Comparison of ENCODE assay signal across 12 mouse cellular contexts in the genomic region with DNA sequence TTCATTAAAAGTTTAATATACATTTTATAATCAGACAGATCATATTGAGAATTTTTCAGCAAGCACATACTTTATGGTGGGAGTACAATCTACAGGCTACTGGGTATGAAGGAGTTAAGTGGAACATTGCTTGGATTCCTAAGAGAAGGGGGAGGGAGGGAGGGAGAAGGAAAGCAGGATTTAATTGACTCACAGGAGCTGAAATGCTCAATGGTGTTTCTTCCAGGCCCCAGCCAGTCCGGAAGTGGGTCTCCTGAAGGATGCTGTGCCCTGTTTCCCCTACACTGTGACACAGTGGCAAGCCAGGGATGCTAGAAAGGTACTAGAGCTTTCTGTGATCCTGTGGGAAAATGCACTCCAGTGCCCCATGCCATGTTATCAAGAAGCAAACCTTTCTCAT.
A peak's percentile ranks its signal among the peaks of the same experiment; 100 is the strongest.
DNase-seq lines count a peak whose midpoint lies in the region; ATAC-seq lines count a peak whose summit lies in the region.
"Had no signal": no experiment of that assay in that cellular context is flagged by ENCODE, and none has a peak within 500 bp of the region (broad histone marks: within the 10 kb centered on the region; RNA-seq: fewer than 3 reads in every experiment).

No protein-coding gene starts in this region.

- H3K36me3 ChIP-seq in hindbrain, embryonic 11.5 days (ENCODE audit: control insufficient read depth, insufficient read depth, low read length) = no peaks in the 10 kb centered on the region
- H3K36me3 ChIP-seq in hindbrain, embryonic 13.5 days = no peaks in the 10 kb centered on the region
- no peaks in the 10 kb centered on the region for H3K36me3 ChIP-seq in midbrain, embryonic 12.5 days
- H3K36me3 ChIP-seq in midbrain, embryonic 16.5 days (ENCODE audit: control insufficient read depth, insufficient read depth, low read length) = no peaks in the 10 kb centered on the region
- H3K36me3 ChIP-seq in forebrain, embryonic 15.5 days = no peaks in the 10 kb centered on the region
- H3K36me3 ChIP-seq: G1E had no signal

- H3K4me3 ChIP-seq in hindbrain, embryonic 11.5 days (ENCODE audit: low read depth, low read length) = no peak overlapping the region
- H3K4me3 ChIP-seq in hindbrain, embryonic 13.5 days = no peak overlapping the region
- no peak overlapping the region for H3K4me3 ChIP-seq in midbrain, embryonic 12.5 days
- H3K4me3 ChIP-seq in midbrain, embryonic 16.5 days (ENCODE audit: low read depth, low read length) = no peak overlapping the region
- H3K4me3 ChIP-seq in forebrain, embryonic 15.5 days = no peak overlapping the region

- peak; percentile 29 for DNase-seq in hindbrain, embryonic 11.5 days (ENCODE audit: low spot score)
- peak; percentile 53 for DNase-seq in retina, postnatal 1 day
- no peak for DNase-seq in lung, adult 18-20 months
- no peak for DNase-seq in right cerebral cortex, postnatal 25 days
- DNase-seq: B cell, adult 2 months; cerebellum, postnatal 14 days; lung, adult 2 months had no signal

- 6% methylated on average over 1 of the region's 1 CpGs for WGBS in hindbrain, embryonic 11.5 days
- 0% methylated on average over 1 of the region's 1 CpGs for WGBS in hindbrain, embryonic 13.5 days
- WGBS in midbrain, embryonic 12.5 days = 0% methylated on average over 1 of the region's 1 CpGs
- WGBS in midbrain, embryonic 16.5 days = 0% methylated on average over 1 of the region's 1 CpGs
- 3% methylated on average over 1 of the region's 1 CpGs for WGBS in forebrain, embryonic 15.5 days

- ATAC-seq in hindbrain, embryonic 11.5 days (ENCODE audit: low FRiP score) = no peak
- no peak for ATAC-seq in hindbrain, embryonic 13.5 days (ENCODE audit: low FRiP score)
- peak; percentile 67 for ATAC-seq in midbrain, embryonic 12.5 days (ENCODE audit: low FRiP score, low read depth)
- no peak for ATAC-seq in midbrain, embryonic 16.5 days
- 0 out of 2 replicates have a peak, but pooled peaks have one; percentile 53 for ATAC-seq in forebrain, embryonic 15.5 days (replicated peaks)

- H3K9ac ChIP-seq in hindbrain, embryonic 11.5 days (ENCODE audit: low read depth, low read length) = no peak overlapping the region
- no peak overlapping the region for H3K9ac ChIP-seq in hindbrain, embryonic 13.5 days
- no peak overlapping the region for H3K9ac ChIP-seq in midbrain, embryonic 12.5 days (replicated peaks)
- no peak overlapping the region for H3K9ac ChIP-seq in midbrain, embryonic 16.5 days (ENCODE audit: low read depth, low read length)
- no peak overlapping the region for H3K9ac ChIP-seq in forebrain, embryonic 15.5 days (replicated peaks)

- H3K27me3 ChIP-seq in hindbrain, embryonic 11.5 days (ENCODE audit: control insufficient read depth, insufficient read depth, low read length) = no peaks in the 10 kb centered on the region
- H3K27me3 ChIP-seq in hindbrain, embryonic 13.5 days = no peaks in the 10 kb centered on the region
- H3K27me3 ChIP-seq in midbrain, embryonic 12.5 days = no peaks in the 10 kb centered on the region
- H3K27me3 ChIP-seq in midbrain, embryonic 16.5 days (ENCODE audit: control insufficient read depth, insufficient read depth, low read depth, low read length) = no peaks in the 10 kb centered on the region
- H3K27me3 ChIP-seq in forebrain, embryonic 15.5 days = no peaks in the 10 kb centered on the region

- no peaks in the 10 kb centered on the region for H3K4me1 ChIP-seq in hindbrain, embryonic 11.5 days (replicated peaks; ENCODE audit: control insufficient read depth, insufficient read depth, low read length)
- peaks cover 10% of the 10 kb centered on the region for H3K4me1 ChIP-seq in hindbrain, embryonic 13.5 days (replicated peaks)
- peaks cover 14% of the 10 kb centered on the region; the same call in 1 of the 2 replicates for H3K4me1 ChIP-seq in midbrain, embryonic 12.5 days
- H3K4me1 ChIP-seq in midbrain, embryonic 16.5 days (ENCODE audit: control insufficient read depth, insufficient read depth, low read length) = peaks cover 3% of the 10 kb centered on the region; the same call in 1 of the 2 replicates
- H3K4me1 ChIP-seq in forebrain, embryonic 15.5 days = peaks cover 9% of the 10 kb centered on the region; the same call in 1 of the 2 replicates

- no peak overlapping the region for H3K4me2 ChIP-seq in hindbrain, embryonic 11.5 days (replicated peaks; ENCODE audit: low read depth, low read length)
- H3K4me2 ChIP-seq in hindbrain, embryonic 13.5 days = no peak overlapping the region
- no peak overlapping the region for H3K4me2 ChIP-seq in midbrain, embryonic 12.5 days (replicated peaks)
- no peak overlapping the region for H3K4me2 ChIP-seq in midbrain, embryonic 16.5 days (ENCODE audit: low read length)
- no peak overlapping the region for H3K4me2 ChIP-seq in forebrain, embryonic 15.5 days (replicated peaks)

- H3K9me3 ChIP-seq in hindbrain, embryonic 11.5 days (ENCODE audit: control insufficient read depth, low read length) = no peaks in the 10 kb centered on the region
- no peaks in the 10 kb centered on the region for H3K9me3 ChIP-seq in hindbrain, embryonic 13.5 days
- no peaks in the 10 kb centered on the region for H3K9me3 ChIP-seq in midbrain, embryonic 12.5 days
- H3K9me3 ChIP-seq in midbrain, embryonic 16.5 days (replicated peaks; ENCODE audit: control insufficient read depth, low read length, poor library complexity, severe bottlenecking) = no peaks in the 10 kb centered on the region
- H3K9me3 ChIP-seq in forebrain, embryonic 15.5 days = no peaks in the 10 kb centered on the region
- H3K9me3 ChIP-seq: G1E had no signal

- no peak overlapping the region for H3K27ac ChIP-seq in hindbrain, embryonic 11.5 days (ENCODE audit: low read depth, low read length)
- no peak overlapping the region for H3K27ac ChIP-seq in hindbrain, embryonic 13.5 days
- H3K27ac ChIP-seq in midbrain, embryonic 12.5 days (replicated peaks) = no peak overlapping the region
- no peak overlapping the region for H3K27ac ChIP-seq in midbrain, embryonic 16.5 days (ENCODE audit: low read length)
- no peak overlapping the region for H3K27ac ChIP-seq in forebrain, embryonic 15.5 days (replicated peaks)

Comparison
In these comparisons a context has a peak if more than half of its experiments do, and no peak if none do; other contexts are left out.
1. ATAC-seq: peak in midbrain, embryonic 12.5 days (single experiment) and forebrain, embryonic 15.5 days (single experiment); none in hindbrain, embryonic 11.5 days (single experiment), hindbrain, embryonic 13.5 days (single experiment) and midbrain, embryonic 16.5 days (single experiment).
2. DNase-seq: peak in hindbrain, embryonic 11.5 days (single experiment) and retina, postnatal 1 day (single experiment); none in lung, adult 18-20 months (0 of 2) and right cerebral cortex, postnatal 25 days (single experiment).